8 mouse cellular contexts compared by ENCODE assay signal in the genomic region with DNA sequence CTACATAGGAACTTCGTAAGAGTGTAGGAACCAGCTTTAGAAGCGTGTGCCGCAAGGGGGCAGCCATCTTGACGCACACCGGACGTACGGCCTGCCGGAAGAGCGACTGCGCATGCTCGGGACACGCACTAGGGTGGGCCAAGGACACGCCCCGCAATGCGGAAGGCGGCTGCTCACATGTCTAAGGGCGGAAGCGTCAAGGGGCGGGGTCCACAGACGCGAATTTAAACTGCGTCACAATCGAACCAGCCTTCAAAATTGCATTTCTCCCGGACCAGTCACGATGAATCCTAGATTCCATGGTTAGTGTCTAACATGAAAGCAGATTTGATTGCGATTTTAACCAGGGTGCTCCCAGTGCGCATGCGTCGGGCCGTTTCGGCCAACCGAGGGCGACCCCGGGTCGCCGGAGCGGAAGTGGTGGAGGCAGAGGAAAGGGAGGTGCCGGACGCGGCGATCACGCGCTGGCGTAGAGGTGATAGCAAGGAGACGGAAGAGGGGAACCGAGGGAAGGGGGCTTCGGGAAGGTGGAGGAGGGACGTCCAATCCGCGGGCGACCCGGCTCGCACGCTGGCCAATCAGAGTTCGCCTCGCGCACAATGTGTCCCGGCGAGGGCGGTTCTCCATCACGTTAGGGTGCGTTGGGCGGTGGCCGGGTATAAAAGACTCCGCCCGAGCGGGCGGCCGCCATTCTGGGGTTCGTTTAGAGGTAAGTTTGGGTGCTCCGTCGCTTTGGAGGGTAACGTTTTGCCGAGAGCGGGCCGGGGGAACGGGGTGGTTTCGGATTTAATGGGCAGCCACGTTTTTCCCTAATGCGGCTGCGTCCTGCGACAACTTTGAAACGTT. TPM values are rescaled to one million over a fixed set of nuclear protein-coding genes. Genes with fewer than 3 reads are reported as not detected.
A peak's percentile ranks its signal among the peaks of the same experiment; 100 is the strongest.
DNase-seq lines count a peak whose midpoint lies in the region; ATAC-seq and TF ChIP-seq lines count a peak whose summit lies in the region.

A gene (minus strand): TSS at position 93 of the 846 bp plus-strand sequence.
A gene (plus strand): TSS at position 138 of the 846 bp plus-strand sequence.

- peaks cover 51% of the 10 kb centered on the region for H3K36me3 ChIP-seq in hindbrain, embryonic 10.5 days
- no peaks in the 10 kb centered on the region for H3K36me3 ChIP-seq in lung, postnatal 0 days (ENCODE audit: insufficient read depth, low read length)

- no peaks in the 10 kb centered on the region for H3K9me3 ChIP-seq in hindbrain, embryonic 10.5 days
- H3K9me3 ChIP-seq in lung, postnatal 0 days (ENCODE audit: low read length): no peaks in the 10 kb centered on the region

- H3K4me3 ChIP-seq in hindbrain, embryonic 10.5 days: peak within 1 kb of the TSS; percentile 85
- H3K4me3 ChIP-seq in lung, postnatal 0 days (ENCODE audit: low read depth, low read length): peak within 1 kb of the TSS; percentile 76

- under 1% methylated on average over 83 of the region's 83 CpGs for WGBS in hindbrain, embryonic 10.5 days
- WGBS in lung, postnatal 0 days: under 1% methylated on average over 83 of the region's 83 CpGs

- peak within 1 kb of the TSS; percentile 70 for H3K4me2 ChIP-seq in lung, postnatal 0 days (replicated peaks; ENCODE audit: low read depth, low read length)

- peak; percentile 99 for DNase-seq in MN1 (ENCODE audit: low spot score)
- peak; percentile 99 for DNase-seq in cerebellum, adult 9-10 months
- peak; percentile 99 for DNase-seq in hindbrain, embryonic 10.5 days (ENCODE audit: low spot score)
- DNase-seq in layer of hippocampus, adult 9-11 months: peak; percentile 100
- peak; percentile 100 for DNase-seq in lung, postnatal 0 days (ENCODE audit: low spot score)
- DNase-seq in ovary, postnatal 14 days (ENCODE audit: low spot score): peak; percentile 96
- DNase-seq in thymus, postnatal 14 days: peak; percentile 99

- no peaks in the 10 kb centered on the region for H3K27me3 ChIP-seq in hindbrain, embryonic 10.5 days (ENCODE audit: insufficient read depth, poor library complexity, severe bottlenecking)
- H3K27me3 ChIP-seq in lung, postnatal 0 days (replicated peaks; ENCODE audit: insufficient read depth, low read length): no peaks in the 10 kb centered on the region

- peak; percentile 81 for TF ChIP-seq EP300 in lung, postnatal 0 days (IDR thresholded peaks at IDR 0.05)

- peak; percentile 77 for TF ChIP-seq CTCF in lung, postnatal 0 days (IDR thresholded peaks at IDR 0.05)

- H3K4me1 ChIP-seq in hindbrain, embryonic 10.5 days (replicated peaks): peaks cover 31% of the 10 kb centered on the region
- H3K4me1 ChIP-seq in lung, postnatal 0 days (ENCODE audit: insufficient read depth, low read depth, low read length): peaks cover 19% of the 10 kb centered on the region

- H3K9ac ChIP-seq in lung, postnatal 0 days (replicated peaks; ENCODE audit: low read depth): peak within 1 kb of the TSS; percentile 99

- peak within 1 kb of the TSS; percentile 99 for H3K27ac ChIP-seq in hindbrain, embryonic 10.5 days
- H3K27ac ChIP-seq in lung, postnatal 0 days (ENCODE audit: low read length): peak within 1 kb of the TSS; percentile 99

- peak; percentile 85 for ATAC-seq in frontal cortex, adult (ENCODE audit: low TSS enrichment)
- peak; percentile 93 for ATAC-seq in lung, postnatal 0 days

RNA-seq across cellular contexts. Expression of the first gene that starts in this region (rescaled TPM):
- polyA plus RNA-seq in hindbrain, embryonic 10.5 days (2016; fragmentation: Nextera tagmentation; extraction: Ambion mirVana): 75.7 and 88.1 TPM in 2 replicates
- polyA plus RNA-seq in lung, postnatal 0 days (2015; fragmentation: Nextera tagmentation; extraction: Ambion mirVana): 40.7 and 44.8 TPM in 2 replicates

RNA-seq across cellular contexts. Expression of the second gene that starts in this region (rescaled TPM):
- 59.9 and 64.5 TPM in 2 replicates for polyA plus RNA-seq in hindbrain, embryonic 10.5 days (2016; fragmentation: Nextera tagmentation; extraction: Ambion mirVana)
- polyA plus RNA-seq in lung, postnatal 0 days (2015; fragmentation: Nextera tagmentation; extraction: Ambion mirVana): 21.4 and 23.5 TPM in 2 replicates

Comparison
In these comparisons a context has a peak if more than half of its experiments do, and no peak if none do; other contexts are left out.
1. Peak in every context shown above with its lines: DNase-seq, ATAC-seq, H3K4me3 ChIP-seq and H3K27ac ChIP-seq.